Mouse (Mus musculus) ovary, postnatal 14 days (tissue): Measurements from ENCODE around the gene Trio.

ENCODE experiments used
- DNase-seq: peaks from one replicate; pipeline ENCODE4 v3.0.0; 2022; ENCODE audit warnings: low spot score

The Trio gene

DNA sequence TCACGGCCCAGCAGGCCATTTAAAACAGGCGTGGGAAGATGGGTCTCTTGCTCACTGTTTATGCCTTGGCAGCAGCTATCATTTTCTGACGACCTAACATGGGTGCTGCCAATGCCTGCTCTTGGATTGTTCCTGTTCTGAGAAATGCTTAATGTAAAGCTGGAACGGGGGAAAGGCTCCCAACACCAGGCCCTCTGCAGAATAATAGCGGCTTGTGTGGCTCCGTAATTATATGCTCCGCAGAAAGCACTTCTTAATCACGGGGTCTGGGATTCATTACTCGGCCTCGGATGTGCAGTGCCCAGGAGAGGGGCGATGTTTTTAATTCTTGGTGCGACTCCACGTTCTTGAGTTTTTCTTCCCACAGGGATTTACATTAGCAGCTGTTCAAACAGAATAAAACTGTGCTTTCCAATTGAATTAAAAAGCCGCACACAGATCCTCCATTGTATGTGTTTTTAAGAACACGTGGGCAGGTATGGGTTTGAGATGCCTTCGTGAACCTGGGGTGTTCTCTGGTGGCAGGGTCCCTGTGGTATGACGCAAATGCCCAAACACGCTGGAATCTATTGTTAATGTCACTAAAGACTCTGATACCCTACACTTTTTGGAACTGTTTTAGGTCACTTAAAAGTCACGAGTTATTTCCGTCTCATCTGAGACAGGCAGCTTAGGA, 228.0 kb downstream of the Trio start:
- no peak for DNase-seq

DNA sequence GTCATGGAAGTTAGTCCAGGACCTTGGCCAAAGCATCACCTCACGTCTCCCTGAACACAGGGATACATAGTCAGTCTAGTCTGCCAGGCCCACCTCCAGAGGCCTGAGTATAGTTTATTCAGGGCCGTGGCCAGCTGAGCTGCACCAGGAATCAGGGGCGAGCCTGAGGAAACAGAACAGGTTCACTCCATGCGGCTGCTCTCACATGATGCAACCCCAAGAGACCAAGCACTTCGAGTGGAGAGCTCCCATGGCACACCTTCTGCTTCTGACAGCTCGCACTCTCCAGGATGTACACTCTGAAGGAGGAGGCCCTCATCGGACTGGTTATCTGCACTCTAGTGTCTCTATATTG, 228.8 kb downstream of the Trio start:
- no peak for DNase-seq

DNA sequence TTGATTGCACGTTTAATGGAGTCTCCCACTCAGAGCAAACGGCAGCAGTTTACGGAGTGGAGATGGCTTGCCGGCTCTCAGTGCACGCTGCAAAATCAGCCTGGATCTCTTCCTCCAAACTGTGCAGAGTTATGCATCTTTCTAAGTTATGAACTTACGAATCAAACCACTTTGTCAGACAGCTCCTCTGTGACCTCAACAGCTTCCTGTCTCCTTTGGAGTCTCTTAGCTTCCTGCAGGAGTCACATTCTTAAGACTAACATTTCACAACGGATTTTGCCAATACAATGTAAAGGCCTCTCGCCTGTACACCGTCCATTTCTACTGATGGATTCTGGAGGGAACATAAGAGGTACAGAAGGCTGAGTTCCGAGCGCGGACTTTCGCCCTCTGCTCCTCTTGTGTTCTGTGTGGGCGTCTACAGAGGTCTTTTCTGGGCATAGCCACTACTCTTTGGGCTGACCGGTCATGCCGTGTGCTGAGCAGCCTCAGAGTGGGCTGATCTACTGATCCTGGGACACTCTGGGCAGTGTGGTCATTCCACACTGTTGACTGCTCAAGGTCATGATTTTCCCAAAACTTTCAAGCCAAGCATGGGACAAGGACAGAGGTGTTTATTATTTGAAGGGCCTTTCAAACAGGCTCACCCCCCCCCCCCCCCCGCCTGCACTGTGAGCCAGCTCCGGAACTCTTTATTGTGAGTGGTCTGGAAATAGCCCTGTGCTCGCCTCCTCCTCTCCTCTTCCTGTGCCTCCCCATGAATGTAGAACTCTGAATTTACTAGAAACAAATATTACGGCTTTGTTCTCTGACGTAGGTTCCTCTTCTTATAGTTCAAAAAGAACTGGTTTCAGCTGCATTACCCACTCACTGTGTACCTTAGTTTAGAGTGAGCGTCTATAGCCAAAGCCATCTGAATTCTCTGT, 229.4 kb downstream of the Trio start:
- DNase-seq, result no peak

DNA sequence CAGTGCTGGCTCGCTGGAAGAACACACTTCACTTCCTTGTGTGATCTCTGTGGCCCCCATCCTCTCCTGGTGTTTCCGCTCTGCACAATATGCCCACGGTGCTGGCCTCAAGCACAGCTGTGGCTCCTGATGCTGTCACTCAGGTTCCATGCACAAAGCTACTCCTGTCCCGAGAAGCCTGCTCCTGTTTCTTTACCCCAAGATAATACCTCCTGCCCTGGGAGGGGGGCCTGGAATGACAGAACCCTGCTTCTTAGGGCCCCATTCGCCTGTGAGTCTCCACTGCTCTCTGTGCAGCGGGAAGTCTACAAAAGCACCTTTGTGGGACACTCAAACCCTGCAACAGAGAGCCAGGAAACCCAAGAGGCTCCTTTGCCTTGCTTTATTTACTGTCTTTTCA, 232.4 kb downstream of the Trio start:
- no peak for DNase-seq

DNA sequence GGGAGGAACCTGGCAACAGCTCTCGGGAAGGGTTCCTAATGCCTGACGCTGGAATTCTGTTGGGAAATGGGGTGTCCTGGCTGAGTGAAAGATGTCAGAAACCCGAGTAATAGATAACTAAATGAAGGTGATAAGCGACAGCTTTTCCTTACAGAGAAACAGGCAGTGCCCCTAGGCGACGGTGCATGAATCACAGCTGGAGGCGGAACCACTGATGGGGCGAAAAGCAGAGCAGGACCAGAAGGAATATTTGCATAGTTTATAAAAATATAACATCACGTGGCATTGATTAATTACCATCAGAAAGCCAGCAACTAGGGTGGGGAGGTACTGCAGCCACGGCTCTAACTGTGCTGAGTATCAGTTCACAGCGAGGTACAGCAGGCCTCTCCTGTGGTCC, 233.2 kb downstream of the Trio start:
- no peak for DNase-seq

DNA sequence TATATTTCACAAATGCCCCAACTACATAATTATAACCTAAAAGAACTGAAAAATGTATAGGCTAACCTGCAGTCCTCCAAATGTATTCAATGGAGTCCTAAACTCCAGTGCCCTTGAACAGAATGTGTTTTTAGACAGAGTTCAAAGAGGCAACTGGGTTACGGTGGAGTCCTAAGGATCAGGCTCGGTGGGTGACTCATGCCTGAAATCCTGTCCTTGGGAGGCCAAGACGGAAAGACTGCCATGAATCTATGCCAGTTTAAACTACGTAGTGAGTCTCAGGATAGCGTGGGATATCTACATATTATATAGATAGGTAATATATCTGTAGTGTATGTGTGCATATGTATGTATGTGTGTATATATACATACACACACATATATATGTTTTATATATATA, 234.5 kb downstream of the Trio start:
- DNase-seq, result no peak

DNA sequence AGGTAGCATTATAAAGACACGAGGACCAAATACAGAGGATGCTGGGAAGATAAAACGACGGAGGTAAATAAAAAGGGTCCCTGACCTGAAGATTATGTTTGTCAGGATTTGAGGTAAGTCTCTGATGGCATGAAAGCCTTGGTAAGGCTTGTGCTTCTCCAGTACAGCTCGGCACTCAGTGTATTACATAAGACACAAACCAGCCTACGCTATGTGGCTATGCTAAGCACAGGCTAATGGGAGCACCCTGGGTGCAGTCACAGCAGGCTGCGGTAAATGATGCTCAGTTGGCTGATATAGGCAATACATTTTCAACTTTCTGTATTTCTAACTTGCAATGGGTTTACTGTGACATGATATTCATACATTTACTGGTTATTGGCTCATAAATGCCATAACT, 234.9 kb downstream of the Trio start:
- no peak for DNase-seq

DNA sequence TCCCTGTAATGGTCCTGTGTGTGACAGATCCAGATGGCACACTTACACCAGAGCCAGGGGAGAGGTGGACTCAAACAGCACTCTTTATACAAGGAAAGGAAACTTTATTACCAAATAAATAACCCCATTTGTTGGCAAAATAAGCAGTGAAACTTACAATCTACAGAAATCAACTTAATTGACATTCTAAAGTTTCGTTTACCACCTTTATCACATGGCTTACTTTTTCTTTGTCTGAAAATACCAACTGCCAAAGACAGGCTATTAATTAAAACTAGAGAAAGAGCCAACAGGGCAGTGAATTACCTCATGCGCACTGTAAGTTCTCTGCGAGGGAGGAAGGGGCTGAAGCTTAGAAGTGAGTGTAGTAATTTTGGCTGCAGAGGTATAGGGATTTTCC, 236.3 kb downstream of the Trio start:
- no peak for DNase-seq

DNA sequence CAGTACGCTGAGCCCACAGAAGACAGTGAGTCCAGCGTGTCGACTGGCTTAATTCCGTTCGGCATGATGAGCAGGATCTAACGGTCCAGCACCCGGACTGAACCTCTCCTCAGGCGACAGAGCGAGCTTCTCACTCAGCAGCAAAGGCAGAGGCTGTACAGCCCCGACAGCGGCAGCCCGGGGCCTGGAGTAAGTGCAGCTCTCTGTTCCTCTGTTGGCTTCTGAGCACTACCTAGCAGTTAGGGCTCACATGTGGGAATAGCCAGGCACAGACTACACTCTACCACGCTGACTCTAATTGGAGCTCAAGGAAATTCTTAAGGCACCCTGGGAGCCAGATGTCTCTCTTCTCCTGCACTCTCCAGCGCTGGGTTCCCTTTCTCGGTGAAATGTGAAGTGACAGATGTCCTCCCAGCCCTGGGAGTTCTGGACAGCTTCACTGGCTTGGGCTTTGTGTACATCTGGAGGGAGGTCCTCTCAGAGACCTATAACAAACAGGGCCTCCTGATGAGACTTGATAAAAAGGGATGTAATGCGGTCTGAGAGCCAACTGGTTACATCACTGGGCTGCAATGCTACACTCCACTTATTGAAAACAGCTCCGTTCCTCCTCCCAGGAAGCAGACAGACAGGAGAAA, 237.4 kb downstream of the Trio start:
- no peak for DNase-seq

DNA sequence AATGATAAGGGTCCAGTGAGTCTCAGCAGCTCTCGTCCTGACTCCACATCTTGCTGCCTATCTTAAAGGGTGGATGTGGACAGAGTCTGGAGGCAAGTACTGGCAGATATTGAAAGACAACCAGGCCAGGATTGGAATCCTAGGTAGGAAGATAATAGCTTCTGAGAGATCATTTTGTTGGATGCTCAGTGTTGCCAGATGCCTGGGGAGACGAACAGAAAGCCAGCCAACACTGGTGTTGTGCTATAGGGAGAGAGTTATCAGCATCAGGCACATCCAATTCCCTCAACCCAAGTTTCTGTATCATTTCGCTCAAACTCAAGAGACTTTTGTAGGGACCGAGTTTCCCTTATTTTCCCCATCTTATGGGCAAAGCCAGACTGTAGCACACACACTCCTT, 238.5 kb downstream of the Trio start:
- no peak for DNase-seq

DNA sequence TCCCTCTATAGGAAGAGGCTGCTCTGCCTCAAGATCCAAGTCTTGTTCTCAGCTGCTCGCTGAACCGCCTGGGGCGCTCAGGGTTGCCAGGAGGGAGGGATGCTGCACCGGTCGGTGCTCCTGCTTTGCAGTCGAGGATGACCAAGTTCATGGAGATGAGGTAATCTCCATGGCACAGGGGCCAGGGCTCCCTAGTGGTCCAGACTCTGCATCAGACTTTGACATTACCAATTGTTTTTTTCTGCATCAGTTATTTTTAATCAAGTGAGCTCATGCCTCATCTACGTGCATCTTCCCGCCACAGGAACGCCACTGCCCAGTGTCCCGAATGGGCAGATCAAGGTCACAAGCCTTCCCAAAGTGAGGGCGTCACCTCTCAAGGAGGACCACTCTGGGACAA, 239.2 kb downstream of the Trio start:
- DNase-seq, result no peak

DNA sequence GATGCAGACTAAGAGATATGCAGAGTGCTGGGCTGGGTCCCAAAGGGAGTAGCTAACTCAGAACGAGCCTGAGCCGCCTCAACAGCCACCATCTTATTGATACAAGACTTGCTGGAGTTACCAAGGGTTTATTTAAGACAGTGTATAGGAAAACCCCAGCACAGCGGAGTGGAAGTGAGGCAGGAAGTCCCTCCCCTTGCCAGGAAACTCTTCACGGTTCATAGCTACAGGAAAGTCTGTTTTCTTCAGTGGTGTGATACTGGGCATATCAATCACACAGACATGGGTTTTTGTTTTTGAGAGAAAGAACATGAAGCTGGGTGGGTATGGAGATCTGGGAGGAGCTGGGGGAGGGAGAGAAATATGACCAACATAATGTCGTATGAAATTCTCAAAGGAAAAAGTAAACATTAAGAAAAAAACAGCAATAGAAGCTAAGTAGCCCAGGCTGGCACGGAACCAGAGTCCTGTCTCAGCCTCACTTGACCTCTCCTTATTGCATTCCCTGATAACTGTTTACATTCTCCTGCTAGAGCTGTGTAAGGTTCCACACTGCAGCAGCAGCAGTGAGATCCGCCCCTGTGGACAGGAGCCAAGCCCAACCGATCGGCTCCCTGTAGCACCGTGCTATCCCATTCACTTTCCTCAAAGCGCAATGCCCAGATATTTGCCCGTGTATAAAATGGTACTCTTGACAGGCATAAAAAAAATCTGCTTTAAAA, 240.2 kb downstream of the Trio start:
- no peak for DNase-seq

DNA sequence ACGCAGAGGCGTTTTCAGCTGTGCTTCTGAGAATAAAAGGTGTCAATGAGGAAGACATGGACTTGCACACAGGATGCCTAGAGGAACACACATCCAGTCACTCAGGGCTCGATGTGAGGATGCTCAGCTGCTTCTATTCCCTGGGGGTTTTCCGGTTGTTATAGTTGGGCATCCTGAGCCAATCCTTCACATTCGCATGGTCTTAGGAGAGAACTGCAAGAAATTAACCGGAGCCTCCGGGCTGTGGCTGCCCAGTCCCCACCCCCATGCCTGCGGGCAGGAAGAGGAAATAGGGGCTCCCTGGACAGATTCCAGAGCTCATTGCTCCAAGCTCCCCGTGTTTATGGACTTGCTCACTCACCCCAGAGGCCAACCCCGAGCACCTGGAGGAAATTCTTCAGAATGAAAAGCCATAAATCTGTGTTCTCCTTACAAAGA, 241.5 kb downstream of the Trio start:
- DNase-seq, result no peak

DNA sequence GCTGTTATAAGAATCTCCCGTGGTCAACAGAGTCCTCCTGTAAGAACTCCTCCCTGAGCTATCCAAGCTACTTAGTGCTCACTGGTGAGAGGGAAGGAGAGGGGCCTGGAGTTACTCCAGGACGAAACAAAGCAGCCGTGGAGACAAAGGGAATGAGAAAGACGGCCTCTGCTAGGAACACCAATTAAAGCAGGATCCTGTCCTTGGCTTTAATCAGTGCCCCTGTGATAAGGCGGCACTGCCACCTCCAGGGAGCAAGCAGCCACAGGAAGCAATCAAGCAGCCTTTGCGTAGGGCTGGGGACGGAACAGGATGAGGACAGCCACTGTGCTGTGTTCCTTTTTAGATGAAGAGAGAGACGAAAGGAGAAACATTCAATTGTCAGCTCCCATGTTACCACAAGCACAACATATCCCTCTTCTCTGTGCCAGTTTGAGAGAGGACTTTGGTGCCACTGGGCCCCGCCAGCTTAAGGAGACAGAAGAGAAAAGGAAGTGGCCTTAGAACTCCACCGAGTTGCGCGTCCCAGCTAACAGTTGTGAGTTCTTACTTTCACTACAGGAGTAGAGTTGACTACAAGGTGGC, 242.0 kb downstream of the Trio start:
- DNase-seq, result no peak

DNA sequence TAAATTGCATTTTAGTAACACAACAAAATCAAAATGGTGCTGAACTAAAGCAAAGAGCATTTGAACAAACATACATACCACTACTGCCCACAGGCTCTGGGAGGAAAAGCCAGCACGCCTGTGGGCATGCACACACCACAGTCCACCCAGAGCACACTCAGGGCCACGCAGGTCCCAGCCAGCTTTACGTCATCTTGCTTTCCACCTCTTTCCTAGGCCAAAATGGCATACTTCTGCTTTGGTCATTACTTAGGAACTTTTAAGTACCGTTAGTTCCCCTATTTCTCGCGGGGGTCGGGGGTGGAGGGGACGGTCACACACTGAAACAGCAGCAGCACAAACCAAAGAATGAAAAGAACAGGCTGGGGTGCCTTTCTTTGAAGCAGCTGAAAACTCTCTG, 242.6 kb downstream of the Trio start:
- DNase-seq, result no peak

DNA sequence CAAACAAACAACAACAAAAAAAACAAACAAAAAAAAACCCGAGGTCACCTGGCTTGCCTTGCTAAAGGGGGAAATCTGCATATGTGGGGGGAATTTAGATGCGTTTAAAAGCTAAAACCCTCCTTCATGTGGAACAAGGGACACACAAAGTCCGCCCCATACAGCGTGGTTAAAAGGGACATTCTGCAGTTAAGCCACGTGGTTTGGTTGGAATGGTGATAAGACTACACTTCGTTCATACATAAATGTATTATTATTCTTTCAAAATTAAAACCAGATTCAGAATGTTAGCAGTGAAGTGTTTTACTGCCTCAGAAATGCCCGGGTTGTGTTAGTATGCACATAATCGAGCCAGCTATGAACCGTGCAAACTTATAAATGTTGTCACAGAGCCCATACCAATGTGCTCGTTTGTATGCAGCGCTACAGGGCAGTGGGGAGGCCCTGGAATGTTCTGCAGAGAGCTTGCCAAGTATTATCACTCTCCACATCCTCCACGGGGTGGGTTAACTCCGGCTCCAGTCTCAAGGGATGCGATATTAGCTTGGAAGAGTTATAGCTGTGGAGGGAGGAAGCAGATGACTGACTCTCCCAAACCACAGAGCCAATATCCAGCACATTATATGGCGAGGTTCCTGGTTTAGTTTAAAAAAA, 243.1 kb downstream of the Trio start:
- no peak for DNase-seq

DNA sequence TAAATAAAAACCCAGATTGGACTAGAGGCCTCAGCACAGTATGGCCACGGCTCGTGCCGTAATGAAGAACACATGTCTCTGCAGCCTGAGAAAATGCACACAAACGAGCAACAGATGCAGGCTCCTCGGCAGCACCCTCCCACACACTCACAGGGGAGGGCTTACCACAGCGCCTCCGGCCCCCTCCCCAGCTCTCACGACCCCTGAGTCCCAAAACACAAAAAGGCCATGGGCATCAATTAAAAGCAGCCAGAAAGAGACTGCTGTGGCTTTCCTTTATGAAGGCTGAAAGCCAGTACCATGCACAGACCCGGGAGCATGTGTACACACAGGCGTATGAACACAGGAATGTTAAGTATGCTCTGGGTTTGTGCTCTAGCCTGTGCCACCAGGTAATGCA, 245.8 kb downstream of the Trio start:
- DNase-seq, result no peak

DNA sequence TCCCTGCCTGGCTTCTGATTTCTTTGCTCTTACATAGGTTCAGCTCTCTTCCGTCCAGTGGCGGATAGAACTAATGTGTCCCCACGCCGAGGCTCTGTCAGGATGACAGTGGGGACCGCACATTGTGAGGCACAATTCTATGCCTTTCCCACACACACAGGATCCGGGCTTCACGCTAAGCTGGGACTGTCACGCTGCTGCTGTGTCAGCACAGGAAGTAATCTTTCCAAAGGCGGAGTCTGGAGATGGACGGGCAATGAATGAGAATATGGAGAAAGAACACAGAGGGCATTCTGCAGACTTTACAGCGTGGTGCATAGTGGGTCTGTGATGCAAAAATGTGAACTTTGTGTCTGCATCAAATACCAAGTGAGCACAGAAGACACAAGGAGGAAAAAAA, 246.2 kb downstream of the Trio start:
- DNase-seq, result no peak

DNA sequence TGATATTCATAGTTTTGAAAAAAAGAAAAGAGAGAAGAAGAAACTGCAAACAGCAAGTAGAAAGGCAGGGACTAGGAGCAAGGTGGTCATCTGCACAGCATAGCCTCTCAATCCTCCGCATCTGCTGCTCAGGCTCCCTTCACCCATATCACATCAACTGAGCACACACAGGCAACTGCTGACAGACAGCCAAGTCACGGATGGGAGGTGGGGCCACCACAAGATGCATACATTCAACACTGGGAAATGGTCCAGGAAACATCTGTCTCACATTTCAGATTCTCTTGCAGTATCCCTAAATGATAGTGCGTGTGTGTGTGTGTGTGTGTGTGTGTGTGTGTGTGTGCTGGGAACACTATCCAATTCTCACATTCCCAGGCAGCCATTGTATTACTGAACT, 247.4 kb downstream of the Trio start:
- no peak for DNase-seq

DNA sequence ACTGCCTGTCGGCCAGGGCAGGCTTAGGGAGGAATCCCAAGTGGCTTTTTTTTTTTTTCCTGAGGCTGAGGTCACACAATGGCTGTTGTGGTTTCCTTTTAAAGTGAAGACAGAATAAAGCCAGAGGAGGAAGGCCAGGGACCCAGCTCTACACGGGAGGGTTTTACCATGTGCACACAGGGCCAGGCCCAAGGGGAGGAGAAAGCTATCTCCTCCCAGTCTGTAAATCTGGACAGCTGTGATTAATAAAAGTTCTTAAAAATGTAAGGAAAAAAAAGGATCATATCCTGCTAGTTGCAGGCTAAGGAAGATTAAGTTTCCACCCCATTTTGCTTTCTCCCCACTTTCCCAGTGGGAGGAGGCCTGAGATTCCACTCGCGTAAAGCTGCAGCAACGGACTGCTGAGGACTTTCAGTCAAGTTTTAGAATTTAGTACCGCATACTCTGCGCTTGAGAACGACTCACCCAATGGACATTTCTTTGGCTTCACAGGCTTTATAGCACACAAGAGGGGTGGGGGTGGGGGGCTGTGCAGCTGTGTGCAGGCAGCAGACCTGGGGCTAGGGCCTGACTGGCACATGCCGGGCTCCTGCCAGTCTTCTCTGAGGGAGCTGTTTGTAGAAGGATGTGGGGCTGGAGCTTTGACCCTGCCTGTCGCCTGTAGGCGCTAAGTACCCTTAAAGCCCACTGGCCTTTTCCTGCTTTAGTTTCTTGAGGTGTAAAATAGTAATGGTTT, 248.0 kb downstream of the Trio start:
- DNase-seq, result no peak

DNA sequence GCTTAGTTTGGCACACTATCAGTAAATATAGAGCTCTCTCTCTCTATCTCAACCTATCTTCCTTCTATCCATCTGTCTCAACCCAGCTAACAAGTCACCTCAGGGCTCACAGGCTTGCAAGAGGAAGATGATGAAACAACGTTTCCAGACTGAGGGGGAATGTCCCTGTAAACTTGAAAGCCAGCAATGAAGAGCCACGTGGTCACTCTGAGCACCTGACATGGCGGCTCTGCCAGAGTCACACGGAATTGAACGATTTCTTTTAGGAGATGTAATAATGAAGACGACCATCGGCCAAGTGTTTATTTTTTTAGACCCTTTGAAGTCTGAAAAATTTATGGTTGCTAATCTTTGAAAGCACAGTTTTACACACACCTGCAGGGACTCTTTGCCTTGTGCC, 251.2 kb downstream of the Trio start:
- DNase-seq, result no peak
